Mouse (Mus musculus) spleen, adult 12 weeks (tissue): ENCODE measurements around the gene Arrdc2.
A peak's percentile ranks its signal among the peaks of the same experiment; 100 is the strongest.

ENCODE experiments used
- DNase-seq: peaks from one replicate; pipeline ENCODE4 v3.0.0; 2022; ENCODE audit warnings: low spot score

Gene Arrdc2

DNA sequence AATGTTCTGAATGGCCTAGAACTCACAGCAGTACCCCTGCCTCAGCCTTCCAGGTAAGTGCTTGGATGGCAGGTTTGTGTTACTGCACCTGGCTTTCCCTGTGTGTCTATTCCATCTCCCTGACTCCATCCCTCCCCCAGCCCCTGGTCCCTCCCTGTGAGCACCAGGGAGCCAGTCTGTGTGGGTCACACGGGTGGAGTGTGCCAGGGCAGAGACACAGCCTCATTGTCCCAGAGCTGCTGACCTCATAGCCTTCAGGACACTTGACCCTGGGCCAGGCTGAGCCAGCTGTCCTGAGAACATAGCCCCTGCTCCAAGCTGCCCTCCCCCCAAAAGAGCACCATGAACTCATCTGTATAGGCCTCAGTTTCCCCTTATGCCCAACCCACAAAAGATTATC lies 32.2 kb downstream of the Arrdc2 start:
- no peak for DNase-seq

DNA sequence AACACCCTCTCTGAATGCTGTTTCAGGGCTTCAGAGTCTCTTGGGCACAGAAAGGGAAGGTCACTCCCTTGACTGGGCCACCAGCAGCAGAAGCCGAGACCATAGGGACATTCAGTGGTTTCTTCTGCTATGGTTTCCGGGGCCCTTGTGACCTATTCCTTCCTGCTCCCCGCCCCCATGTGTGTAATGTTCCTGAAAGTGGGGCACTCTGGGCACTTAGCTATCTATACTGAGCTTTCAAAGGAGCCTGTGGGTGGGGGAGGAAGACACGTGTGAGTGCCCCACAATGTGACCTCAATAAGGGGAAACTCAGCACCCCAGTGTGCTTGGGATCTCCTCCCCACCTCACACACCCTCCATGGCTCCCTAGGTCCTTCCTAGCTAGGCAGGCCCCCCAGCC lies 33.0 kb downstream of the Arrdc2 start:
- no peak for DNase-seq

- DNase-seq: peak; percentile 65
These were observed 34.9 kb downstream of the Arrdc2 start, which contains the start of gene Mast3 for GRCm38 (mm10) chr8:70804481-70805206. Mast3 (minus strand) TSS chr8:70805054.

- peak; percentile 49 for DNase-seq
These were observed 35.6 kb downstream of the Arrdc2 start for GRCm38 (mm10) chr8:70803761-70804480.

GRCm38 (mm10) chr8:70802786-70803510 lies 36.6 kb downstream of the Arrdc2 start:
- no peak for DNase-seq

DNA sequence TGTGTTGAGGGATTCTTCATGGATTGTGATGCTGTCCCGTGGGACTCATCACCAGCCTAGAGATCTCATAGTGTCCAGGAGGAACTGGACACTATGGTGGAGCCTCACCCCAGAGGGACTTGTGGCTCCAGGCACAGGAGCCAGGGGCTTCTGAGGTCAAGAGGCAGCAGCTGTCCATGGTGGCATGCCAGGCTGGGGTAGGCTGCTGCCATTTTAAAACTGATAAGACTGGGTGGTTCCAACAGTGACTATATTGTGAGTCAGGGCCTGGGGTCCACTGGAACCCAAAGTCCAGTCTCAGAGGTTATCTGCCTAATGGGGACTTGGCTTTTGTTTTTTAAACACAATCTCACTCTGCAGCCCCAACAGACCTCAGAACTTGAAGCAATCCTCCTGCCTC lies 37.7 kb downstream of the Arrdc2 start:
- no peak for DNase-seq

DNA sequence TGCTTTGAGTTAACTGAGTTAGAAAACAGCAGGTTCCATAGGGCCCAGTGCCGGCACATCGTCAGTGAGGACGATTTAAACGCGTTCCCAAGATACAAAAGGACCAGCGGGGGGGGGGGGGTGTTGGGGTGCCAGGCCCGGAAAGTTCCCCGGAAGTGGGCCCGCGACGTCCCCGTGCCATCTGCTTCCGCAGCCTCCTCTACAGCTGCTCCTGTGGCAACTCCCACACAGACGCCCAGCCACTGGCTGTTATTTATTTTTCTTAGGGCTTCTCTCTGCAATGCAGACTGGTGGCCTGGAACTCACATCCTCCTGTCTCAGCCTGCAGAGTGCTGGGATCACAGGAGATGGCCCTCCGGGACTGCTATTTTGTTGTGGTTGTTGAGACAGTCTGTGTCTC lies 38.4 kb downstream of the Arrdc2 start:
- DNase-seq: no peak

DNA sequence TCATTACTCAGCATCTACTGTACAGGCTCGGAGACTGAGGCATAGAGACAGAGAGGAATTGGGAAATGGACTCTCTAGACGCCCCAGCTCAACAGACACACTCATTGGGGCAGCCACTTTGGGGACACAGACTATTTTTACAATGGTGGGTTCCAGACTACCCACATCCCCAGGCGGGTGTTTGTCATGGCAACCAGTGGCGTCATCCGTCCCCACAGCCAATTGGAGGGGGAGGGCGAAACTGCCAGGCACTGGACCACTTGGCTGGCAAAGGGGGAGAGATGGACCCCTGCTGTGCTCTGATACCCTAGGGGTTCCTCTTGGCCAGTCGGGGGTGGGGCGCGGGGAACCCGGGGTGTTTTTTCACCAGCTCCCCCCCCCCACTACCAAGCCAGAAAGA lies 38.9 kb downstream of the Arrdc2 start:
- DNase-seq: no peak

DNA sequence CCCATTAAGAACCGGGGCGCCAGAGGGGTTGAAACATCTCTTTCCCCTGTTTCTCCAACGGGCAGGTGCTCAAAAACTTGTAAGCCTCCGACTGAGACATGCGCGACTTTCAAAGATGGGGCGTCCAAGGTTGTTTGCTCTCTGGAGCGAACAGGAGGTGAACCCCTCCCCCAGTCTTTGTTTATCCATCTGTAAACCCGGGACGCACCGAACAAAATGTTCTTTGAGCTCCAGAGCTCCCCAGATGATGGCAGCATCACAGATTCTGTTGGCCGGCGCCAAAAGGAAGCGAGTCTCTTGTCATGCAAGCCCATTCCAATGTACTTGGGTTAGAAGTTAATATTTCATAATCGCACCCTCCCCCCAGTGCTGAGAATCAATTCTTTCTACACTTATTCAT lies 41.2 kb downstream of the Arrdc2 start:
- no peak for DNase-seq

DNA sequence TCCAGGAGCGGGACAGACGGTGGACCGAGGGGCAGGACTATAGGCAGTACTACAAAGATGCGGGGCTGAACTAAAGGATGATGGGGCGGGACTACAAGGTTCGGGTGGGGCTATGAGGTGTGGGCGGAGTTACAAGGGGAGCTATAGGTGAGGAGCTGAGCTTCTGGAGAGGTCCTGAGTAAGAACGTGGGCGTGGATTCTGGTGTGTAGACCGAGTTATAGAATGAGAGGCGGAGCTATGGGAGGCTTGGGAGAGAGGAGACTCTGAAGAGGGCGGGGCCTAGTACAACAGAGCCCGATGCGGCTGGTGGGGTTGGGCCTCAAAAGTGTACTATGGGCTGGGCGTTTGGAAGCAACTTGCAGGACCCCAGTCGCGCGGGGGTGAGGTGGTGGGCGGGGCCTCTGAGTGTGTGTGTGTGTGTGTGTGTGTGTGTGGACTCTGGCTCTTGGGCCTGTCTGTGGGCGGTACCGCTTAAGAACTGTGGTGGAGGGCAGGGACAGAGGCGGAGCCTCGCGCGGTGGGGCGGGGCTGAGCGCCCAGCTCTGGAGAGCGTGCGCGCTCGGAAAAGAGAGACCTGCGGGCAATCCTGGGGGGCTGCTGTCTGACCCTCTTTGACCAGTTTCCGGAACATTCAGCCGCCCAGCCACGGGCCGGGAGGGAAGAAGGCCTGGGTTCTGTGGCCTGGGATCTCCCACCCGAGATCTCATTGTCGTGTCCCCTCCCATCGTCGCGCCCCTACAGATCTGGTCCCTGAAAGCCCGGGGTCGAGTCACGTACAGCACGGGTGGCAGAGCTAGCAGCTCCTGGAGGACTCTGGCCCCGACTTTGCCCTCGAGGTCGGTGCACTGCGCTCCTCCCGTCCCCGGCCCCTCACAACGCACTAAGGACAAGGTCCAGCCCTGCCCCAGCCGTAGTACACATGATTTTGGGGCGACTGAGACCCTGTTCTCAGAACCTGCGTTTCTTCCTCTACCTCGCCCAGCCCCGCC lies 42.1 kb downstream of the Arrdc2 start:
- peak; percentile 80 for DNase-seq

- no peak for DNase-seq
These were observed 43.0 kb downstream of the Arrdc2 start for GRCm38 (mm10) chr8:70796403-70797080.

GRCm38 (mm10) chr8:70795370-70795769 lies 44.1 kb downstream of the Arrdc2 start:
- DNase-seq: no peak

- no peak for DNase-seq
These were observed 45.3 kb downstream of the Arrdc2 start for GRCm38 (mm10) chr8:70794215-70794614.

GRCm38 (mm10) chr8:70792700-70793099 lies 46.8 kb downstream of the Arrdc2 start:
- no peak for DNase-seq

DNA sequence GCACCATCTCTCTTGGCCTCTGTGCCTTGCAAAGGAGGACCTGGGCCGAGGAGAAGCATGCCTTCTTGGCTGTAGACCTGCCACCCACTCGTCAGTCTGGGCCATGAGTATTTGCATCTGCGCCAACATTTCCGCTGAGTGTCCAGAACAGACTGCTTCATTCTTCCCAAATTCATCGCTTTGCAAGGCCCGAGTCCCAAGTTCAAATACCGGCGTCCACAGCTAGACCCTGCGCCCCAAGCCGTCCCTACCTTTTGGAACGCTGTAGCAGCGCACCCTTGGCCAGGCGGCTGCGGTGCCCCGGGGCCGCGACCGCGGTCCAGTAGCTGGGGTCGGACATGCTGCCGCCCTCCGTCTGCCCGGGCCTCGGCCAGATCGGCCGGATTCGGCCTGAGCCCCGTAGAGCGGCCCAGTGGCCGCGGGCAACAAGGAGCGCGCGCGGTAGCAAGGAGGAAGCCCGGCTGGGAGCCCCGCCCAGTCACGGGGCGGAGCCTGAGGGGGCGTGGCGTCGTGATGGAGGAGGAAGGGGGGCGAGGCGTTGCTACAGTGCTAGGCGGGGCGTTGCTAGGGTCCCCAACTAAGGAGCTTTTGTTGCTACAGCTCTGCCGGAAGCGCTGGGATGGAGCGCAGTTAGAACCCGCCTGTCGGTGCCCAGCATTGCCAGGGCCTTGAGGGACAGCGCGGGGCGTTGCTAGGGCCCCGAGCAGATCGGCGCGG lies 47.4 kb downstream of the Arrdc2 start:
- peak; percentile 94 for DNase-seq

DNA sequence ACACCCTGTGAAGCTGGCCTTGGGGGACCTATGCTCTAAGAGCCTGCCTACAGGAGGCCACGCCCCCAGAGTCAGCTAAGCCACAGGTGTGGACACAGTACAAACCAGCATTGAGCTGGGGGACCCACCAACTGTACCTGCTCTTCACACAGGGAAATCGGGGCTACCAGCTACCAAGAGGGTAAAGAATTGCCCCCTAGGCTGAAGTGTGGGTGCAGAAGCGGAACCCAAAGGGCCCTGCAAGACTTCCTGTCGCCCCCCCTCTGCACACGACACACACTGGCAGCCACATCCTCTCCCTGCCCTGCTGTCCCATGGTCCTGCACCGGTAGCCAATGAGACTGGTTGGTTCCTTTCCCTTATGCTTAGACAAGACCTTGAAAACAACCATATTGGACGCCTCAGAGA lies 48.2 kb downstream of the Arrdc2 start:
- peak; percentile 52 for DNase-seq

DNA sequence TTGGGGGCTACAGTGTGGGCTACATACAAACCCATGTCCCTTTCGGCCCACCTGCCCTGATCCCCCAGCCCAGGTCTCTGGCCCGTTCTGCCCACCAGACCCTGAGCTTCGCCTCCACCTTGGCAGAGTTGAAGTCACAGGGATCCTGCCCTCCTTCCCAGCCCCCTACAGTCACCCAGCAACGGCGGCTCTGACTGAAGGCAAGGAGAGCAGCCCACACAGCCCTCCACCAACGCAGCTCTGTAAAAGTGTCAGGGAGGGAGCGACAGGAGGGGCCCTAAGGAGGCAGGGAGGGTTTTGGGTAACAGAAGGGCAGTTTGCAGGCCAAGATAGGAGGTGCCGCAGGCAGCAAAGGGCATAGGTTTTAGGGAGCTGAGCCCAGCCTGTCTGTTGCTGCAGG lies 48.7 kb downstream of the Arrdc2 start:
- no peak for DNase-seq

DNA sequence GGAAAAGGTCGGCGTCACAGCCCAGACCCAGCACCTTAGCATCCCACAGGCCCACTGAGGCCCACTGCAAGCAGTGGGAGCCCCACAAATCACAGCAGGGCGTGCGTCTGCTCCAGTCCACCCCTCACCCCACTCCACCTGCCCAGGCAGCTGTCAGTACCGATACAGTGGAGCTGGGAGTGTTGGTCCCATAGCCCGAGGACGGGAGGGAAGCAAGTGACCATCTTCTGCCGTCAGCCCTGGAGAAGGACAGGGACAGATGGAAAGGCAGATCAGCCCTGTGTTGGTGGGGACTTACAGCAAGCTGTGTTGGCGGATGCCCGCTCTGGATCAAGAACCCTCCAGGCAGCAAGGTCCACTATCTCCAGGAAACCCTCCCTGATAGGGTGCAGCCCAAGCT lies 50.5 kb downstream of the Arrdc2 start:
- no peak for DNase-seq

- DNase-seq: no peak
These were observed 51.4 kb downstream of the Arrdc2 start for GRCm38 (mm10) chr8:70787941-70788667.

- DNase-seq: no peak
These were observed 52.5 kb downstream of the Arrdc2 start for GRCm38 (mm10) chr8:70787051-70787445.
